Mouse (Mus musculus): ENCODE data around the gene Ppef2. TPM values are rescaled to one million over a fixed set of nuclear protein-coding genes. Genes with fewer than 3 reads are reported as not detected.

Gene Ppef2
- polyA plus RNA-seq (2015; fragmentation: Nextera tagmentation; extraction: Ambion mirVana): 0.49 and 0.68 TPM in 2 replicates

DNA sequence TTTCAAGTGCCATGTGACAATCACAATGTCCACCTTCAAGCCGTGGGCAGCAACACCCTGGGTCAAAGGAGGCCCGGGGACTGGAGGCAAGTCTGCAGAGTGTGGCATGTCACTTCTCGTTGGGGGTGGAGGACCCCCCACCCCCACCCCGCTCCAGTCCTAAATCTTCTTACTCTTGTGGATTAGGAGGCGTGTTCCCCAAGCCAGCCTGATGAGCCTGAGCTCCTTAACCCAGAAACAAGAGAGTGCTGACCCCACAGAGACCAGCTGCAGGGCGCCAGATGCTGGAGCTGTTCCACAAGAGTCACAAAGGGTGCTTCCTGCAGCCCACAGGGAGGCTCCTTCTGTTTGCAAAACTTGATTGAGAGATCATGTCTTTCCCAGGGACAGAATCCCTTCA, at the start of gene Ppef2:
Gene Ppef2, minus strand, starts transcription at position 61 of the 400 bp plus-strand sequence.
- Histone ChIP-seq H3K9me3 (no peaks in the 10 kb centered on the region), H3K27me3 (replicated peaks) (no peaks in the 10 kb centered on the region), H3K4me2 (no peak within 1 kb of the TSS), H3K4me1 (no peaks in the 10 kb centered on the region), H3K4me3 (replicated peaks) (no peak within 1 kb of the TSS), H3K9ac (no peak within 1 kb of the TSS), H3K36me3 (no peaks in the 10 kb centered on the region), H3K27ac (no peak within 1 kb of the TSS)
- ATAC-seq (ENCODE audit: insufficient read depth, low FRiP score, low read depth): no peak
- WGBS: 26% methylated on average over 6 of the region's 6 CpGs

DNA sequence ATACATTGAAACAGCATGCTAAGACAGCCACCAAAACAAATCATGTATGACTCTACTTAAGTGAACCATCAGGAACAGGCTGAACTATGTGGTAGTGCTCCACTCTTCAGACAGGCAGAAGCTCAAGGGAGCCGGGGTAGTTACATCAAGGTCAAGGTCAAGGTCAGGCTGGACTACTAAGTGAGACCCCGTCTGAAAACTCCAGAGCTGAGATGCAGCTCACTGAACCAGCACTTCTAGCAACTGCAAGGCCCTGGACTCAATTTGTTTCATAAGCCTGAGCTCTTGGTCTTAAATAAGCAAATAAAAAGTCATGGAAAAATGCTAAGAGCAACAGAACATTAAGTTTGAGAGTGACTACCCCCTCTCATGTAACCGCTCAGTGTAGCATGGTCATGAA, 48.2 kb upstream of the Ppef2 start:
- no peak overlapping the region for H3K9ac ChIP-seq
- H3K4me3 ChIP-seq (replicated peaks): no peak overlapping the region
- H3K27ac ChIP-seq: no peak overlapping the region
- WGBS: 90% methylated on average over 3 of the region's 3 CpGs
- no peaks in the 10 kb centered on the region for H3K27me3 ChIP-seq (replicated peaks)
- ATAC-seq (ENCODE audit: insufficient read depth, low FRiP score, low read depth): no peak
- no peaks in the 10 kb centered on the region for H3K9me3 ChIP-seq
- peaks cover 9% of the 10 kb centered on the region for H3K4me1 ChIP-seq
- no peak overlapping the region for H3K4me2 ChIP-seq
- H3K36me3 ChIP-seq: peaks cover 44% of the 10 kb centered on the region

DNA sequence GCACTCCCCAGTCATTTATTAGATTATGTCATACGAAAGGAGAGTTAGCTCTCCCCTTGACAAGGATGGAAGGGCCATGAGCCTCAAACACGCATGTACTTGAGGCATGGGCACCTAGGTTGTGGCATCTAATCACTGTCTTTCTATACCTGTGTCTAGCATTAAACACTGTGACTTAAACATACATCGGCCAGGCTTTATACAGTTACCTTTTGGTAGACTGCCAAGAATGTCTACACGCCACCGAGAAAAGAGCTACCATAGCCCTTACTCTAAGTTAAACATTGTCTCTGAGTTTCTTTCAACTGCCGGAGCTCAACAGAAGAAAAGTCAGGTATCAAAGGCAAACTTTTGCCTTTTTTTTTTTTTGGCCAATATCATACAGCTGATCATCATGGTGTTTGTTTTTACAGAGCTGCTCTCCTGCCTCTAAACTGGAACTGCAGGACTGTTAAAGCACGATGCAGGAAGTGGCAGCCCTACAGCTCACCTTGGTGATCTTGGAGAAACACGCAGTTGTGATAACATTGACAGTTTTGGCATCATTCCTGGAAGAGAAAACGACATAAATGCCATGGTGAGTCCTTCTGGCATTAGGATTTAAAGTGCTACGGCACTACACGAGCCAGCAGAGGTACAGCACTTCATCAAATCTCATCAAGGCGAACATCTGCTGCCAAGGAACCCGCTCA, 46.2 kb upstream of the Ppef2 start:
- peak; percentile 66; the same call in 1 of the 2 replicates for ATAC-seq (ENCODE audit: insufficient read depth, low FRiP score, low read depth)
- Histone ChIP-seq H3K27me3 (replicated peaks) (no peaks in the 10 kb centered on the region), H3K36me3 (peaks cover 51% of the 10 kb centered on the region), H3K27ac (no peak overlapping the region), H3K9me3 (no peaks in the 10 kb centered on the region), H3K4me3 (replicated peaks) (no peak overlapping the region), H3K4me2 (no peak overlapping the region), H3K9ac (no peak overlapping the region), H3K4me1 (no peaks in the 10 kb centered on the region)
- 77% methylated on average over 13 of the region's 13 CpGs for WGBS

DNA sequence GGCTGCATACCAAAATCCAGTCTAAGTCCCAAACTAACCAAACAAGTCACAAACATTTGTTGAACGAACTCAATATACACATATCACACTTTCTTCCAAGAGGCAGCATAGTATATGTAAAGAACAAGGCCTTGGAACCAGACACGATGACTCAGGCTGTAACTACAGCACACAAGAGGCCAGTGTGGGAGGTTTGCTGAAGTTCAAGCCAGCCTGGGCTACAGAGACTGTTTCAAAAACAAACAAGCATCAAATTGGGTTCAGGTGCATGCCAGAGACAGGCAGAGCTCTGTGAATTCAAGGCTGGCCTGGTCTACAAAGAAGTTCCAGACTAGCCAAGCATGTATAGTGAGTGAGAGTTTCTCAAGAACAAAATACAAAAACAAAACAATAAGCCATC, 38.4 kb upstream of the Ppef2 start:
- H3K27ac ChIP-seq: no peak overlapping the region
- peaks cover 60% of the 10 kb centered on the region for H3K36me3 ChIP-seq
- 95% methylated on average over 2 of the region's 2 CpGs for WGBS
- no peaks in the 10 kb centered on the region for H3K4me1 ChIP-seq
- no peak for ATAC-seq (ENCODE audit: insufficient read depth, low FRiP score, low read depth)
- H3K9ac ChIP-seq: no peak overlapping the region
- no peaks in the 10 kb centered on the region for H3K9me3 ChIP-seq
- no peak overlapping the region for H3K4me2 ChIP-seq
- no peak overlapping the region for H3K4me3 ChIP-seq (replicated peaks)
- H3K27me3 ChIP-seq (replicated peaks): no peaks in the 10 kb centered on the region

DNA sequence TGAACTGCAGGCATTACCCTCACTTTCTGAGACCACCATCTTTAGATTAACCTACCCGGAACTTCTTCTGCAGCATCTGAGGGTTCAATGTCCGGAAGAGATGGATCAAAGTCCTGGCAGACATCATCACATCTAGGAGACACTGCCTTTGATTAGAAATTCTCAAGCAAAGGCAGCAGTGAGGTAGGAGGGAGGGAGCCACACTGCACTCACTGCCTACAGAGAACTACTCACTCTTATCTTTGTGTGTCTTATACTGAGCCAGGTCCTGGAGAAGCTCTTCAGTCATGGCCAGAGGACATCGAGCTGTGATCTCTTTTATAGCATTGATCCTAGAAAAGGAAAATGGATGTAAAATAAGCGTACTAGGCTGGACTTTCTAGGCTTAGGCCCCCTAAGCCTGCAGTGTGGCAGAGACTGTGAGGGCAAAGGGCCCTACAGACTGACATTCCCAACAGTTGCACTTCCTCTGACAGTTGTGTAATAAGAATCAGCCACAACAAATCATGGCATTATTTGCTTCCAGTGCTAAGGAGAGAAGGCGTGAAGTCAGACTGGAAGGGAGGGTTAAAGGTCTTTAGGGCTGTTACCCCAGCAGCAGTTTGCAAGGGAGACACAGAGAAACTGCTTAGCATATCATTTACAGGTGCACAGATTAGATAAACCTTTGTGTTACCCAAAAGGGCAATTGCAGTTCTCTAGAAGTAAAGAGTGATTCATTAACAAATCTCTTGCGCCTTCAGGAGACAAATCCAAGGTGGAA, 35.8 kb upstream of the Ppef2 start:
- Histone ChIP-seq H3K36me3 (peaks cover 63% of the 10 kb centered on the region), H3K27ac (no peak overlapping the region; the same call in 1 of the 2 replicates), H3K9me3 (no peaks in the 10 kb centered on the region), H3K4me3 (replicated peaks) (no peak overlapping the region), H3K4me2 (no peak overlapping the region), H3K4me1 (no peaks in the 10 kb centered on the region), H3K9ac (no peak overlapping the region), H3K27me3 (replicated peaks) (no peaks in the 10 kb centered on the region)
- peak; percentile 61; the same call in 1 of the 2 replicates for ATAC-seq (ENCODE audit: insufficient read depth, low FRiP score, low read depth)
- WGBS: 77% methylated on average over 6 of the region's 6 CpGs

DNA sequence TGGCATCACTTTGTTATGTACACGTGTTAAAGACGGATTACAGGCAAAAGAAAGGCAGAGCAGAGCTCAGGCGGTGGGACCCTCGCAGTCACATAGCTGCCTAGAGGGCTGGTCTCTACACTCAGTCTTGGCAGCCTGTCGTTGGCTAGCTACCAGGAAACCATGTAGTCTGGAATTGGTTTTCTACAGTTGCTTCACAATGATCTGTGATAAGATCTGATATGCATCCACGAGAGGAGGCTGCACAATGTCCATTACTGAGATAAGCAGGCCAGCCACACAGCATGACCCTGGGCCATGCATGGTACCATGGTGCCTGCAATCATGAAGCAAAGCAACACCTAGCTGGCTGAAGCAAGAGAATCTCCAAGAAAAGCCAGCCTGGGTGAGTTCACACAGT, 31.8 kb upstream of the Ppef2 start:
- H3K4me1 ChIP-seq: no peaks in the 10 kb centered on the region
- WGBS: 80% methylated on average over 6 of the region's 6 CpGs
- H3K9ac ChIP-seq: no peak overlapping the region
- H3K27ac ChIP-seq: no peak overlapping the region
- ATAC-seq (ENCODE audit: insufficient read depth, low FRiP score, low read depth): no peak
- H3K36me3 ChIP-seq: peaks cover 55% of the 10 kb centered on the region
- no peaks in the 10 kb centered on the region for H3K9me3 ChIP-seq
- no peak overlapping the region for H3K4me2 ChIP-seq
- no peaks in the 10 kb centered on the region for H3K27me3 ChIP-seq (replicated peaks)
- H3K4me3 ChIP-seq (replicated peaks): no peak overlapping the region

DNA sequence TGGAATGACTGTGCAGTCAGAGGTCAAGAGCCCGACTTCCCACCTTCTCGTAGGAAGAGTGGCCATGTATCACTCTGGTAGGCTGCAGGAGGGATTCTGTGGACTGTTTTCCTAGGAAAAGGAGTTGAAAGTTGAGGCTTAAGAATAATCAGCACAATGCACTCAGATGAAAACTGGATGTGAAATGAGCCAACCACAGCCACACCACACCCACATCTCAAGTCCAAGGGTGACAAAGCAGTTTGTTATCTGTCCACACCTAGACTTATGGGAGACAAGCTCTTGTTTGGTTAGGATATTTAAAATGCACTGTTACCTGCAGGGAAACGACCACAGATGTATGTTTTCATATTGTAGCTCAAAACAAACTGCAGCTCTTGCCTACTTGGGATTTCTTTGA, 27.0 kb upstream of the Ppef2 start:
- no peak overlapping the region for H3K9ac ChIP-seq
- H3K4me2 ChIP-seq: no peak overlapping the region
- H3K27me3 ChIP-seq (replicated peaks): no peaks in the 10 kb centered on the region
- peaks cover 18% of the 10 kb centered on the region for H3K36me3 ChIP-seq
- no peak overlapping the region for H3K4me3 ChIP-seq (replicated peaks)
- peaks cover 8% of the 10 kb centered on the region; the same call in 1 of the 2 replicates for H3K4me1 ChIP-seq
- H3K9me3 ChIP-seq: no peaks in the 10 kb centered on the region
- H3K27ac ChIP-seq: peak overlapping the region; percentile 28; the same call in 1 of the 2 replicates
- WGBS: 43% methylated on average over 3 of the region's 3 CpGs
- no peak for ATAC-seq (ENCODE audit: insufficient read depth, low FRiP score, low read depth)

DNA sequence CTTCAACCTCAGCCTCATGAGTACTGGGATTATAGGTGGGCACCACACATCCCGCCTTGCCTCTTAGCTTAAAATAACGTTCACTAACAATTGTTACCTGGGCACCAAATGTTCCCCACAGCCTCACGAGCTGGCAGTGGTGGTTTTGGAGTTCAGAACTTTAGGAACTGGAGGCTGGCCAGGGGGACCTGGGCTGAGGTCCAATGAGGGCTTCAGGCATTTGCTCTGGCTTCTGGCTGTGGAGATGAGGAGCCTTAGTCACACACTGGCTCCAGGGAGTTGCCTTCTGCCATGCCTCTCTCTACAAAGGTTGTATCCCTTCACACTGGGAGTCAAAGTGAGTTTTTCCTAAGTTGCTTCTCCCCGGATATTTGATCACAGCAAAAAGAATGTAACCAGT, 26.5 kb upstream of the Ppef2 start:
- Histone ChIP-seq H3K9ac (no peak overlapping the region), H3K27me3 (replicated peaks) (no peaks in the 10 kb centered on the region), H3K9me3 (no peaks in the 10 kb centered on the region), H3K4me1 (peaks cover 8% of the 10 kb centered on the region; the same call in 1 of the 2 replicates), H3K36me3 (peaks cover 14% of the 10 kb centered on the region), H3K4me2 (no peak overlapping the region), H3K27ac (peak overlapping the region; percentile 28; the same call in 1 of the 2 replicates), H3K4me3 (replicated peaks) (no peak overlapping the region)
- 69% methylated on average over 4 of the region's 4 CpGs for WGBS
- ATAC-seq (ENCODE audit: insufficient read depth, low FRiP score, low read depth): no peak

DNA sequence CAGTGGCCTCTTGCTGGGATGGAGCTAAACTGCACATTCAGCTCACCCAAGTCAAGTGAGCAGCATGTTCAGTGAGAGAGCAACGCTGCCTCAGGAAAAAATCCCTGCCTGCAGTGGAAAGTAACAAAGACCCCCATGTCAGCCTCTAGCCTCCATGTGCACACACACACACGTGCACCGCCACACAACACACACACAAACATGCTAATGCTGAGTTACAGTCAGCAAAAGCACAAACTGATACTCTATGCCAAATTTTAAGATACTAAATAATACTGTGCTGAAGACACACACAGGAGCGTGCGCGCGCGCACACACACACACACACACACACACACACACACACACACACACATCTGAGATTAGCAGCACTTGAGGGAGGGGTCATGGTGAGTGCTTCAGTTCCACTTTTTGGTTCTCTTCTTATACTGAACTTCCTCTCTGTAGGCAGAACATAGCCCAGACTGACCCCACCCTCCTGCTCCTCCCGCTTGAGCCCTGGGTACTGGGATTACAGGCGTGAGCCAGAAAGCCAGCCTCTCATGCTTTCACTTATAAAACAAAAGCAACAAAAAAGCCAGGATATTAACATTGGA, 23.0 kb upstream of the Ppef2 start:
- 72% methylated on average over 10 of the region's 10 CpGs for WGBS
- ATAC-seq (ENCODE audit: insufficient read depth, low FRiP score, low read depth): no peak
- Histone ChIP-seq H3K4me3 (replicated peaks) (no peak overlapping the region), H3K4me1 (peaks cover 8% of the 10 kb centered on the region; the same call in 1 of the 2 replicates), H3K36me3 (no peaks in the 10 kb centered on the region), H3K27ac (0 out of 2 replicates have a peak overlapping the region, but pooled peaks have one; percentile 51), H3K9ac (no peak overlapping the region), H3K9me3 (no peaks in the 10 kb centered on the region), H3K4me2 (0 out of 2 replicates have a peak overlapping the region, but pooled peaks have one; percentile 90), H3K27me3 (replicated peaks) (no peaks in the 10 kb centered on the region)

DNA sequence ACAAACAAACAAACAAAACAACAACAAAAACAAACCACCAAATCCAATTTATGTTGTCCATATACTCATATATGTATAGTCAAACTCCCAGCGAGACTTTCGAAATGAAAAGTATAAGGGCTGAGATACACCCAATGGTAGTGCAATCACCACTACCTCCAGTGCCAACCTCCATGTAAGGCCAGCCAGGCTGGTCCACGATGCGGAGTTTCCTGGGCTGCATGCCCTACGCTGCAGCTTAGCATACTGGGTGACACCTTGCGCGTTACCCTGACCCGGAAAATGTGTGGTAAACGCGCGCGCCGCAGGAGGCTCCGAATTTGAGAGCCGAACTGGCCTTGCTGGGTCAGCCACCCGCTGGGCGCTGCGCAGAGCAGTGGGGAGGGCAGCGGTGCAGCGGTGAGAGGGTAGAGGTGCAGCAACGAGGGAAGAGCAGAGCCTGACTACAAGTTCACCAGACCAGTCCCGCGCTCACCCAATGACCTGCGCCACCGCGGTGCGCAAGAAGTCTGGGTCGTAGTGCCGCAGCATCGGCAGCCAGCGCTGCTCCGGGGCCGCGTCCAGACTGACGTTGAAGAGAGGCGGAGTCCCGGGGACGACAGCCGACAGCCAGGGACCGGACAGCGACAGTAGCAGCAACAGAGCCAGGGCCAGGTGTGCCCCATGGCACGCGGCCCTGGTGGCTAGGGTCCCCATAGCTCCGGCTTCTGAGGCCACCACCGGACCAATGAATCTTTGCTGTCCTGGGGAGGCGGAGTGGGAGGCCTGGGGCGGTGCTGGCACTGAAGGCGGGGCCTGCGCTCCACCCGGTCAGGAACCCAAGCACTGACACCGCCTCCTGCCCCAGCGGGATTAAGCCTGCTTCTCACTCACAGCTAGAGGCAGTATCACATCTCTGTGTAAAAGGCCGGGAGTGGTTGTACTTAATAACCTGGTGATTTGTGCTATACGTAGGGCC, 21.6 kb upstream of the Ppef2 start, which contains the start of gene Naaa:
Gene Naaa, minus strand, starts transcription at position 734 of the 958 bp plus-strand sequence.
- peak within 1 kb of the TSS; percentile 75 for H3K4me3 ChIP-seq (replicated peaks)
- ATAC-seq (ENCODE audit: insufficient read depth, low FRiP score, low read depth): peak; percentile 97
- peak within 1 kb of the TSS; percentile 90 for H3K4me2 ChIP-seq
- H3K27me3 ChIP-seq (replicated peaks): no peaks in the 10 kb centered on the region
- H3K4me1 ChIP-seq: peaks cover 8% of the 10 kb centered on the region; the same call in 1 of the 2 replicates
- H3K9me3 ChIP-seq: no peaks in the 10 kb centered on the region
- no peaks in the 10 kb centered on the region for H3K36me3 ChIP-seq
- H3K9ac ChIP-seq: peak within 1 kb of the TSS; percentile 42
- H3K27ac ChIP-seq: peak within 1 kb of the TSS; percentile 51; the same call in 1 of the 2 replicates
- WGBS: 3% methylated on average over 54 of the region's 54 CpGs

DNA sequence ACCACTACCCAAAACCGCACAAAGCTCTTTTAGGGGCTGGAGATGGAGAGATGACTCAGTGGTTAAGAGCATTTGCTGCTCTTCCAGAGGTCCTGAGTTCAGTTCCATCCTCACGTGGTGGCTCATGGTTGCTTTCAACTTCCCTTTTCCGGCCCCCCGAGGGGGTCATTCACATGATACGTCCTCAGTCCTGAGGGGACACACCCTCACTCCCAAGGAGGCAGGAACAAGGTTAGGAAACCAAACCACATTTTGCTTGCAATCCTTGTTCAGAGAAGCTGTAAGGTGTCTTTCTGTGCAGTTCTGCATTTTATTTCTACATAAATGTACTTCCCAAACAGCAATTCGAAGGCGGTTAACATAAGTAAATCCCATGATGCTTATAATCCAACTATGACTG, 14.4 kb upstream of the Ppef2 start:
- no peak for ATAC-seq (ENCODE audit: insufficient read depth, low FRiP score, low read depth)
- Histone ChIP-seq H3K9ac (no peak overlapping the region), H3K9me3 (no peaks in the 10 kb centered on the region), H3K27ac (no peak overlapping the region), H3K4me3 (replicated peaks) (no peak overlapping the region), H3K4me1 (no peaks in the 10 kb centered on the region), H3K27me3 (replicated peaks) (no peaks in the 10 kb centered on the region), H3K36me3 (no peaks in the 10 kb centered on the region), H3K4me2 (no peak overlapping the region)
- 79% methylated on average over 7 of the region's 7 CpGs for WGBS
